Mouse (Mus musculus): Measurements from ENCODE around the gene Cltb.
"Not testable (repeated sequence)": the region's sequence is repeated elsewhere in the genome, so short reads cannot be mapped to it uniquely, and the experiment has no call there.

Gene Cltb

DNA sequence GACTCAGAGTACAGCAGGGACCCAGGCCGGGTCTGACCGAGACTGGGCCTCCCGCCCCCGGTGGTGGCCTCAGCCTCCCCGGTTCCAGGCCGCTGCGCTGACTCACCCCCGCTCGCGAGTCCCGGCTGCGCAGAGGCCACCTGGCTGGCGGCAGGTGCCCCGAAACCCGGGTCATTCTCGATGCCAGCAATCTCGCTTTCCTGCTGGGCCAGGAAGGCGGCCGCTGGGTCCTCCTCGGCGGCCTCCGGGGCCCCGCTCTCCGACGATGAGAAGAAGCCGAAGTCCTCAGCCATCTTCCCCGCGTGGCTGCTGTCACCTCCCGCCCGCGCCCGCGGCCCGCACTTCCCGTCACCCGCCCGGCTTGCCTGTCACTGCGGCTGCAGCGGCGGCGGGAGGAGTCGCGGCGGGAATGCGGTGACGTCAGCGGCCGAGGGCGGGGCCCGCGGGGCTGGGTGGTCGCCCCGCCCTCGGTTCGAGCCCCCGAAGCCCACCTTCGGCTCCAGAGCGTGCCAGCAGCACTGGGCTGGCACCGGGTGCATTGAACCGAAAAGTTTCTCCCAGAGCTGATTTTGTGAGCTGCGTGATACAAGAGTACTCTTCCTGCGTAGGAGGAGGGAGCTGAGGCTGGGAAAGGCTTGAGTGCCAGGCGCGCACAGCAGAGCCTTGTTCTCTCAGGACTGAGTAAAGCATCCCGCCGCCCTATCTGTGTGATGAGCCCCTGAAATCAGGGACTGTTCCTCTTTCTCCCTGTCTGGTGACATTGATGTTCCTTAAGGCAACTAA lies at the start of gene Cltb:
Gene Cltb, minus strand, starts transcription at position 373 of the 783 bp plus-strand sequence.
- peak; percentile 63 for DNase-seq (ENCODE audit: low spot score)

DNA sequence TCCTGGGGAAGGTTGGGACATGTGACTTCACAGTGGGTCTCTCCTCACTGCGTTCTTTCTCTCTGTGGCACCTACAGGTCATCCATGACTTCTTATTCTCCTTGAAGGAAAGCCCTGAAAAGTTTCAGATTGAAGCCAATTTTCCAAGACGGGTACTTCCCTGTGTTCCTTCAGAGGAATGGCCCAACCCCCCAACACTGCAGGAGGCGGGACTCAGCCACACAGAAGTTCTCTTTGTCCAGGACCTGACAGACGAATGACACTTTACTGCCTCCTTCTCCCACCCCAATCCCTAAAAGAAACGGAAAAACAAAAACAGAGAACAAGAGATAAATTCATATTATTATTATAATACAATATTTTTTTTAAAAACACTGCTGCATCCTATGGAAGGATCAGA lies 49.7 kb upstream of the Cltb start:
- no peak for DNase-seq (ENCODE audit: low spot score)

DNA sequence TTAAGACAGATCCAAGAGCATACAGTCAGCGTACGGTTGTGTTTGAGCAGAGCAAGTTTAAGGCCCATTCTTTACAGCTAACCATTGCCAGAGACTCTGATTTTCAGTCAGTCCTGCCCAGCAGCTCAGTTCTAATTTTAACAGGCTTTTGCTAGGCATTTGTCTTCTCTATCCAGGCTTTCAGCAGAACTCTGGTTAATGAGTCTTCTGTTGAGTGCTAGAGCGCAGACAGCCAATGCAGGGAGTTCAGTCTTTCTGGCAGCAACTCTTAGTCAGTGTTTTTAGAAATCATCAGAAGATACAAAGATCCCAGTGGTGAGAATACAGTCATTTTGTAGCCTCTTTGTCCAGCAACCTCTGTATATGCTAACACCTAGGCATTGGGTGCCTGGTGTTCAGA lies 39.3 kb upstream of the Cltb start:
- DNase-seq (ENCODE audit: low spot score) = no peak

DNA sequence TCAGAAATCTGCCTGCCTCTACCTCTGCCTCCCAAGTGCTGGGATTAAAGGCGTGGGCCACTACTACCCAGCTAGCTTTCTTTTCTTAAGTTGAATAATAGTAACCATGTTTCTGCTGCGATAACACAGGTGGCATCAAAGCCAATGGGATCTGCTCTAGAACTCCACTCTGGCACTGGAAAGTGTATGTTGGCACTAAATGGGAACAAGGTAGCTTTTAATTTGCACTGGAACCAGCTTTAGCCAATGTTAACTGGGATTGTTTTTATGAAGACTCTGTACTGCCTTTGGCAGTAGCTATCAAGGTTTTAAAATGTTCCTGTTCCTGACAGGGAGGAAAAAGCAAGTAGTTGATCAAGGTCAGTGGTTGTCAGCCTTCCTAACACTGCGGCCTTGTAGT lies 23.9 kb upstream of the Cltb start:
- no peak for DNase-seq (ENCODE audit: low spot score)

- peak; percentile 25 for DNase-seq (ENCODE audit: low spot score)
Measured at GRCm38 (mm10) chr13:54632731-54633277, 21.7 kb upstream of the Cltb start.

DNA sequence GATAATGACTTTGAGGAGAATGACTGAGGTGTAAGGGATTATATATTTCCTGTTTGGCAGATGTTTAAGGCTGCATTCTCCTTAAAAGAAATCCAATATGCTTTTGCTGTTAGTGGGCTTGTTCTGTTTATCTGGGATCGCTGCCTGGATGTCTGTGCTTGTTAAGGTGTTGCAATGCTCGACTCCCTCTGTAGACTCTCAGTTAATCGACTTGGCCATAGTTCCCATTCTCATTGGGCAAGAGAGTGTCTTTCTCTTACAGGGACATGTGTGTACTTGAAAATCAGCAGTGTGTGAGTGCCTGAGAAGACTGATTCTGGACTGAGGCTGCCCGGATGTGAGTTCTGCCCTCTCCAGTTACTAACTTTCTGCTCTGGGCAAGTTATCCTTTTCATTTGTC lies 18.0 kb upstream of the Cltb start:
- DNase-seq (ENCODE audit: low spot score) = peak; percentile 94

GRCm38 (mm10) chr13:54621960-54622521 lies 10.9 kb upstream of the Cltb start:
- DNase-seq (ENCODE audit: low spot score) = peak; percentile 37

DNA sequence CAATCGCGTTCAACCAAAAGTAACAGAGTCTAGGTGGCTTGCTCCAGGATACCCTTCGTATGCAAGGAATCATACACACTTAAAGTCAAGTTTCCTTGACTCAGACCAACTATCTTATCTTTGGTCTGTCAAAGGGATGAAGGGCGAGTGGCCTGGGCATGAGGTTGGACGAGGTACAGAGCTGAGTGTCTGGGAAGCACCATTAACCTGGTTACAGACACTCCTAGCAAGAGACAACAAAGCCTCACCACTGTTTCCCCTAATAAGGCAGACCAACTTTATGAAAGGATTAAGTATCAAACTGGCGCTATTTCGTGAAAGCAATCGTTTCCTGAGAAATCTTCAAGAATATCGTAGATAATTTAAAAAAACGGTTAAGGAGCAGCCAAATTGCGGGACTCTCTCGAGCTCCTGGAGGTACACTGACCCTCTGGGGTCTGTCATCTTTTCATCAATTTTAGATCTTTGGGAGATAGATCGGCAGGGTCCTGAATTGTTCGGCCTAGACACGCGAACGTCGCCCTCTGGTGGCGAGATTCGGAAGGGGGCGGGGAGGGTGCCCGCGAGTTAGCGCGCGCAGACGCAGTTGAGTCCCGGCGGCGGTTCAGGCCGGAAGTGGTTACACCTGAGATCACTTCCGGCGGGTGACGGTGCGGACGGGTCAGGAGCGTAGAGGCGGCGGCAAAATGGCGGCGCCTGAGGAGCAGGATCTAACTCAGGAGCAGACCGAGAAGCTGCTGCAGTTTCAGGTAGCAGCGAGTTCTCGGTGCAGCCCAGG lies 10.2 kb upstream of the Cltb start, which contains the start of gene Faf2:
Gene Faf2, plus strand, starts transcription at position 630 of the 778 bp plus-strand sequence.
- DNase-seq (ENCODE audit: low spot score) = peak; percentile 94

GRCm38 (mm10) chr13:54616998-54617397 lies 5.9 kb upstream of the Cltb start:
- DNase-seq (ENCODE audit: low spot score) = no peak

GRCm38 (mm10) chr13:54616307-54616706 lies 5.2 kb upstream of the Cltb start:
- DNase-seq (ENCODE audit: low spot score) = no peak

- DNase-seq (ENCODE audit: low spot score) = not testable (repeated sequence)
Measured at GRCm38 (mm10) chr13:54613141-54613540, 2.0 kb upstream of the Cltb start.

- DNase-seq (ENCODE audit: low spot score) = no peak
Measured at GRCm38 (mm10) chr13:54610613-54610971, 552 bp downstream of the Cltb start.

DNA sequence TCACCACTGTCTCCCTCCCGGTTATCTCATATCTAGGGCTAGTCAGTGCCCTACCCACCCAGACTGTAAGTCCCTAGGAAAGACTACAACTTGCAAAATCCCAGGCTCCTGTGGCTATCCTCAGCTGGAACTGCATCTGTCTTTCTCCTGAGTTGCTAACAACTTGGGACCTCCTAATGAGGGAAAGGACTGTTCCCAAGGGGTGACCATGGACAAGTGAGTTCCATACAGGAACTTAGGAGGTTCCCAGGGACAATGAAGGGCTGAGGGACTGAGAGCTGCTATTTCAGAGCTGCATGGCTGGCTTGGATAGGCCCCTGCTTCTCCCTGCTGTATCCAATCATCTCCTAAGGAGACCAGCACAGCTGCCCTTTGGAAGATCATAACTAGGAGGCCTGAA lies 1.8 kb downstream of the Cltb start:
- no peak for DNase-seq (ENCODE audit: low spot score)

GRCm38 (mm10) chr13:54608666-54609065 lies 2.5 kb downstream of the Cltb start:
- DNase-seq (ENCODE audit: low spot score) = peak; percentile 37

DNA sequence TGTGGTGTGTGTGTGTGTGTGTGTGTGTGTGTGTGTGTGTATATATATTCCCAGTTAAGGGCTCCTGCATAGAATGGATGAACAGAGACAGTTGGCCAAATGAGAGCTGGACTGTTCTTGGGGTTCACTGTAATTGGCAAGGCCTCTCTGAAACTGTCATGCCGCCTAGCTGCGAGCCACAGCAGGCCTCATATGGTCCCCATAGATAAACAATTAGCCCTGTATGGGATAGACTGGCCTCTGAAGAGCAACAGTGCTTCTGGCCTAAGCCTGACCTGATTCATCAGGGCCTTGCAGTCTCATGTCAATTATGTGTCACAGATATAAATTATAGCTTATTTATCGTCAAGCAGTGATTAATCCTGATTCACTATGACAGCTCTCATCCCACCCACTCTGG lies 3.1 kb downstream of the Cltb start:
- DNase-seq (ENCODE audit: low spot score) = no peak

DNA sequence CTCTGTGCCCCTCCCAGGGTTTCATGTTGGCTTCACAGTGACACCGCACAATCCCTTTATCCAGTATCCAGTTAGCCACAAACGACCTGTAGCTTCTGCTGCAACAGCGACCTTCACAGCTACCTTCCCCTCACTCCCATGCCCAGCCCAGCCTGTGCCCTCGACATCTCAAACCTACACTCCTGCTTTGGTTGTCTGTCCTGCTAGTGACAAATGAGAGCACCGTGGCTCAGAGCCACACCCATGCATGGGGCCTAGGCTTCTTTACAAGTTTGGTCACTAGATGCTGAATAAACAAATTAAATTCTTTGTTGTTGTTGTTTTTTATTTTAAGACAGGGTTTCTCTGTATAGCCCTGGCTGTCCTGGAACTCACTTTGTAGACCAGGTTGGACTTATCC lies 3.9 kb downstream of the Cltb start:
- DNase-seq (ENCODE audit: low spot score) = no peak

GRCm38 (mm10) chr13:54605426-54605825 lies 5.7 kb downstream of the Cltb start:
- DNase-seq (ENCODE audit: low spot score) = peak; percentile 27

- DNase-seq (ENCODE audit: low spot score) = no peak
Measured at GRCm38 (mm10) chr13:54604221-54604620, 6.9 kb downstream of the Cltb start.

DNA sequence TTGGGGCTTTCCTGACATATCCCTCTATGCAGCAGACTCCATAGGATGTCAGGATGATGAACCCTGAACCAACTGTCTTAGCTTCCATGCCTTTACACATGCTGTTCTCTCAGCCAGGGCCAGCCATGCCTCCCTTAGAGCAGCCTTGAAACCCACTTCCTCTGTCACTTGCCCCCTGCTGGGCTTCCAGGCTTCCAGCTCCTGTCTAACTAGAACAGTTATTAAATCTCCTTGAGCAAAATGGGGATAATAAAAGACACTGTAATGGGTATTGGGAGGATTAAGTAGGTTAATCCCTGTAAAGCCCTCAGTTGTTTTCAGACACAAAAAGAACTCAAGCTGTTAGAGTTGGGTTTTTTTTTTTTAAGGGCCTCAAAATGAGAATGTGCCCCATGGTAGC lies 7.6 kb downstream of the Cltb start:
- no peak for DNase-seq (ENCODE audit: low spot score)

DNA sequence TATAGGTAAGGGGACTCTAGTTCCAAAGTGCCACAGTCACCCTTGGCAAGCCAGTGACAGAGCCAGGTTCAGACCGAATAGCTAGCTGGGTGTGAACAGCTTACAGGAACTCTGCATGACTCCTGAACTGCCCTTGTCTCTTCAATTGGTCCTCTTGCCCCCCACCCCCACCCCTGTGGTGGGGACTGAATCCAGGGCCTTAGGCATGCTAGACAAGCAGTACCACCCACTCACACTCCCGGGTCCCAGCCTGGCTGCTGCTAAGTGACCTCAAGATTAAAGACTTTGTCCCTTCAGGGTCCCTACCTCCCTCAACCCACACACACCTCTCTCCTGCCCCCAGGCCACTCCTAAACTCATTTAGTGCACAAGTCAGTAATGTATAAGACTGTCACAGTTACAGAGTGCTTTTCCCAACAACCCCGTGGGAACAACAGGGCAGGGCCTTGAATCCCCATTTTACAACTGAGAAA lies 8.5 kb downstream of the Cltb start:
- DNase-seq (ENCODE audit: low spot score) = no peak

GRCm38 (mm10) chr13:54598622-54599143 lies 12.5 kb downstream of the Cltb start:
- no peak for DNase-seq (ENCODE audit: low spot score)

DNA sequence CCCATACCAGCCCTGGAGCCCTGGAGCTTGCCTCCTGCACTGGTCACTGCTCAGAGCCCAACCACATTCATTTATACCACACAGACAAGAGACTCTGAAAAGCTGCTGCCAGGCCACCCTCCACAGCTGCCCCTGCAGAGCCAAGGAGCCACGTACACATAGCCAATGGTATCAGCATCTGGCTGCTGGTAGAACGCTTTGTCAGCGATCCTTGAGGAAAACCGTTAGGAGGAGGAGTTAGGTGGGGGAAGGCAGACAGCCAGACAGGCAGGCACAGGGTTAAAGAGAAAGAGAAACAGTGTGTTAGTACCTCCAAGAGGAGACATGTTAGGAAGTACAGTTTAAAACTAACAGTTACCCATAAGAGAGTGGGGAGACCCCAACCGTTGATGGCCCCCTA lies 14.3 kb downstream of the Cltb start:
- DNase-seq (ENCODE audit: low spot score) = no peak
